Mouse (Mus musculus): ENCODE measurements around the gene B3gnt5.
"Not testable (repeated sequence)": the region's sequence is repeated elsewhere in the genome, so short reads cannot be mapped to it uniquely, and the experiment has no call there.

The B3gnt5 gene

DNA sequence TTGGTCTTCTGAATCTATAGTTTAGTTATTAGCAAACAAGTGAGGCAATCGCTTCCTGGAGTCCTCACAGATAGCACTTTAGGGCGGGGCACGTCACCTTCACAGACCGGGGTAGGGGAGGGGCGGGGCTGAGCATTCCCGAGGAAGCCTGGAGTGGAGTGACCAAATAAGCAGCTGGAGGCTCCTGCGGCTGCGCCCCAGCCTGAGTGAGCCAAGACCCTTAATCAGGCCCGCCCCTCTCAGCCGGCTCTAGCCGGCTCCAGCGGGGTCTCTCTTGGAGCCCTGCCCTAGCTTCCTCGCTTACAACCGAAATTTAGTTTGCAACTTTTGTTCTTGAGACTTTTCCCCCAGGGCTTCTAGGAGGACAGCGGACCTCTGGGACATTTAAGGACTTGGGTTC is at the start of gene B3gnt5:
Gene B3gnt5, plus strand, starts transcription at position 135 of the 400 bp plus-strand sequence.
- DNase-seq (ENCODE audit: low spot score in 2 of 2), result peak; percentile 6 to 22

- no peak for DNase-seq (ENCODE audit: low spot score in 2 of 2)
Measured at GRCm38 (mm10) chr16:19720959-19721358, 39.0 kb upstream of the B3gnt5 start.

- not testable (repeated sequence) for DNase-seq (ENCODE audit: low spot score in 2 of 2)
Measured at GRCm38 (mm10) chr16:19724139-19724538, 35.9 kb upstream of the B3gnt5 start.

DNA sequence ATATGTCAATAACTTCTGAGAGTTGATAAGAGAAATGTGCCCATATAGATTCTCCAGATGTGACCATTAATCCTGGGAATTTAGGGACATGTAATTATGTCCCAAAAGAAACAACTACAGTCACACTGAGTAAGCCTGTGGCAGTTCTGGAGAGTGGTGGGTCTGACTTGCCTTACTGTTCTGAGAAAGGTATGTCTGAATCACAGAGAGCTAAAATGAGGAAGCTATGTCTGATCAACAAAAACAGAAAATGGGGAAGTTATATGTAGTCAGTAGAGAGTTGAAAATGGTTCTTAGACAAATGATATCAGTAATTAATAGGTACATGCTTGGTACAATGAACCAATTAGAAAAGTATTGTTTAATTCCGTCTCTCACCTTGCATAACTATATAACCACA is 27.1 kb upstream of the B3gnt5 start:
- DNase-seq (ENCODE audit: low spot score in 2 of 2), result no peak

DNA sequence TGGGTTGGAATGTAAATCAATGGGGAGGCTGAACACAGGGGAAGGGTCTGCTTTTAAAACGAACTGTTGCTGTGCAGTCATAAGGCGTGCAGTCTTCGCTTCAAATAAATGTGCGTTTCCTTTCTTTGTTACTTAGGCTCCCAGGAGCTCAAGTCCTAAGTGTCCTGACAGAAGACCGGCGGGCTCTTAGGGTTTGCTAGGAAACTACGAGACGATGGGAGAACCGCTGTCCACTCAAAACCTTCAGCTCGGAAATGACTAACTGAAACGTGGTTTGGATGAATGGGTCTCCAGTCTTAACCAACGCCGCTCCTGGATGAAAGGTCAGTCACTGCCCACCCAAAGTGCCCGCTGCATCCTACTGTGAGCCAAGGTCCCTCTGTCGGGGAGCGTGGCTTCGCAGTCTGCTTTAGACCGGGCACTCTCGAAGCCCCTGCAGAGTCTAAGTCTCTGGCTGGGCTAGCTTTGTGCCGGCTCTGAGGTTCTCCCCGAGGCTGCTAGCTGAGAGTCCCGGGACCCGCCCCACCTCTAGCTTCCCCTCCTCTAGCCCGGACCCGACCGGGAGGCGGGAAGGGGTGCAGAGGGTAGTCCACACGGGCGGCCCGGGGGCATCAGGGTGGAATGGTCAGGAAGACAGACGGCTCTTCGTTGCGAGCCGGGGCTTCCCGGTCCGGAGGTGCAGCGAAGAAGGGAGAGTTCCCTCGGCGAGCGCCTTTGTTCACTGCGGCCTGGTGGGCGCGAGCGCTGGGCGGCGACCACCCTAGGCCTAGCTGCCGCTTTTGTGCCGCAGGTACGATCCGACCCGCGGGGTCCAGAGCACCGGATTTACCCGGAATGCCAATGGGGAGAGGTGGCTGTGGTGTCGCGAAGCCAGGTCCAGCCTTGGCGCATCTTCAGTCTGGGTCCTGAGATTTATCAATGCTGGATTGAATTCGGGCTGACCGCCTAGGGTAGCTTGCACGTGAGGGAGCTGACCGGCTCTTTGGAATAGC is 793 bp downstream of the B3gnt5 start:
- DNase-seq (ENCODE audit: low spot score in 2 of 2), result no peak

GRCm38 (mm10) chr16:19761691-19762090 is 1.7 kb downstream of the B3gnt5 start:
- DNase-seq (ENCODE audit: low spot score in 2 of 2), result peak in 1 of 2 experiments; percentile 5

GRCm38 (mm10) chr16:19766107-19766506 is 6.1 kb downstream of the B3gnt5 start:
- DNase-seq (ENCODE audit: low spot score in 2 of 2), result no peak

GRCm38 (mm10) chr16:19768046-19768445 is 8.0 kb downstream of the B3gnt5 start:
- no peak for DNase-seq (ENCODE audit: low spot score in 2 of 2)

DNA sequence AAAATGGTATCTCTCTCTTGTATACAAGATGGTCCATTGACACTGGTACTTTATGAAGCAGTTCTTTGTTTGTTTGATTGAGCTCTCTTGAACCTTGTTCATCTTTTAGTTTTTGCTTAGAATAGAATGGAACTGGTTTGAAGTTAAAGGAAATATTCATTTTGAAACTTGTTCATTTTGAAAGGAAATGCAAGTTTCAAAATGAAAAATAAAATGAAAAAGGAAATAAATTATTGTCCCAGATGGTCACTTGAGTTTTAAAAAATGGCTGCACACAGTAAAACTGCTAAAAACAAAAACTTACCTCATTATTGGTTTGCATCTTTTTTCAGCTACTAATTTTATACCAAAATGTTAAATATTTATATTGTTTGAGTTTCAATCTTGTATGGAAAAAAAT is 12.0 kb downstream of the B3gnt5 start:
- DNase-seq (ENCODE audit: low spot score in 2 of 2), result no peak

- no peak for DNase-seq (ENCODE audit: low spot score in 2 of 2)
Measured at GRCm38 (mm10) chr16:19786386-19787090, 26.5 kb downstream of the B3gnt5 start.

- DNase-seq (ENCODE audit: low spot score in 2 of 2), result no peak
Measured at GRCm38 (mm10) chr16:19789914-19790313, 29.9 kb downstream of the B3gnt5 start.

GRCm38 (mm10) chr16:19818801-19819200 is 58.8 kb downstream of the B3gnt5 start:
- no peak for DNase-seq (ENCODE audit: low spot score in 2 of 2)
